Mouse (Mus musculus) frontal cortex, postnatal 36 days (tissue): ENCODE data around the gene Tubg1.
"Not testable (repeated sequence)": the region's sequence is repeated elsewhere in the genome, so short reads cannot be mapped to it uniquely, and the experiment has no call there.

Source experiments
- DNase-seq, 2 experiments: peaks; one replicate each; pipeline ENCODE4 v3.0.0; 2022; ENCODE audit warnings: low spot score in 2 of 2

Gene Tubg1

DNA sequence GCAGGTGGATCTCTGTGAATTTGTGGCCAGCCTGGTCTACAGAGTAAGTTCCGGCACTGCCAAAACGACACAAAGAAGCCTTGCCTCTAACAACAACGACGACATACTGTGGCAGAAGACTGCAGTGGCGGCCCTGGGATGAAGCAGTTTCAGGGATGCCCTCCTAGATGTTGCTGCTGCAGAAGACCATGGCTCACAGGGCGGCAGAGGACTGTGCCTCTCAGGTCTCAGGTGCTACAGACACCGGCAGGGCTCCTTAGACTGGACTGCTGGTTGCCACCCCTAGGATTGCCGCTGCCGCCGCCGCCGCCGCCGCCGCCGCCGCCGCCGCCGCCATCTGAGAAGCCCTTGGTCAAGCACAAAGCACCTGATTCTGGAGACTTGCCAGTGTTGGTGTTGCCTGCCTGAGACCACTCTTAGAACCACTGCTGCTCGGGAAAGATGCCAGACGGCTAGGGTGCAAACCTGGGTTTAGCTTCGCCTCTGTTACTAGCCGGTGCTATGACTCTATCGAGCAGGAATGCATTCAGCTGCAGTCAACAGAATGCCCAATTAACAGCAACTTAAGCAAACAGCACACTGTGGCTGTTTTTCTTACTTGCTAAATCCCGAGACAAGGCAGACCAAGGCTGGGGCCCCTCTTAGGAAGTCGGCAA is 20.6 kb downstream of the Tubg1 start:
- DNase-seq, result no peak

DNA sequence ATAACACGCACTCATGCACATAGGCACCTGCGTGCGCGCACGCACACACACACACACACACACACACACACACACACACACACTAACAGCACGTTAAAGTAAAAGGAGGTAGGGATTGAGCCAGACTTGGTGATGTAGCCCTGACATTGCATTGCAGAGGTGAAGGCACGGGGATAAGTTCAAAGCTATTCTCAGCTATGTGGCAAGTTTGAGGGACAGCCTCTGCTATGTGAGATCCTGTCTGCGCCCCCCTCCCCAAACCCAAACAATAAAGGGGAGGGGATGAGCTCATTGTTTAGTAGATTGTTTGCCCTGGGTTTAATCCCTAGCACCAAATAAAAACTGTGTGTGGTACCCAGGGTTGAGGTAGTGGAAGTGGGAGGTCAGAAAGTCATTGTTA is 21.4 kb downstream of the Tubg1 start:
- DNase-seq, result no peak

DNA sequence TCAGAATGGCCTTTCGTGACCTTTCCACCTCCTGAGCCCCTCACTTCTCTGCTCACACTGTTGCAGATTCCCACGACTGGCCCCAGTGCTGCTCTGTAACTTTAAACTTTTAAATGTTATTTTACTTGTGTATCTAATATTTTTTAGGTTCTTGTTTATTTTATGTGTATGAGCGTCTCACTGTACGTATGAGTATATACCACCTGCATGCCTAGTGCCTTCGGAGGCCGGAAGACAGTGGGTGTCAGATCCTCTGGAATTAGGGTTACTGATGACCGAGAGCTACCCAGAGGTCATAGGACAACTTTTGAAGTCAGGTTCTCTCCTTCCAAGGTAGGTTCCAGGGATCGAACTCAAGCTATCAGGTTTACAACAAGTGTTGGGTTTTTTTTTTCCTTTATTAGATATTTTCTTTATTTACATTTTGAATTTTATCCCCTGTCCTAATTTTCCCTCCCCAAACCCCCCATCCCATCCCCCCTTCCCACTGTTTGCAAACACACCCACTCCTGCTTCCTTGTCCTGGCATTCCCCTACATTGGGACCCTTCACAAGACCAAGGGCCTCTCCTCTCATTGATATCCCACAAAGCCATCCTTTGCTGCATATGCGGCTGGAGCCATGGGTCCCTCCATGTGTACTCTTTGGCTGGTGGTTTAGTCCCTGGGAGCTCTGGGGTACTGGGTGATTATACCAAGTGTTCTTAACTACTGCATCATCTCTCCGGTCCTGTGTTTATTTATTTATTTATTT is 22.7 kb downstream of the Tubg1 start:
- no peak for DNase-seq

DNA sequence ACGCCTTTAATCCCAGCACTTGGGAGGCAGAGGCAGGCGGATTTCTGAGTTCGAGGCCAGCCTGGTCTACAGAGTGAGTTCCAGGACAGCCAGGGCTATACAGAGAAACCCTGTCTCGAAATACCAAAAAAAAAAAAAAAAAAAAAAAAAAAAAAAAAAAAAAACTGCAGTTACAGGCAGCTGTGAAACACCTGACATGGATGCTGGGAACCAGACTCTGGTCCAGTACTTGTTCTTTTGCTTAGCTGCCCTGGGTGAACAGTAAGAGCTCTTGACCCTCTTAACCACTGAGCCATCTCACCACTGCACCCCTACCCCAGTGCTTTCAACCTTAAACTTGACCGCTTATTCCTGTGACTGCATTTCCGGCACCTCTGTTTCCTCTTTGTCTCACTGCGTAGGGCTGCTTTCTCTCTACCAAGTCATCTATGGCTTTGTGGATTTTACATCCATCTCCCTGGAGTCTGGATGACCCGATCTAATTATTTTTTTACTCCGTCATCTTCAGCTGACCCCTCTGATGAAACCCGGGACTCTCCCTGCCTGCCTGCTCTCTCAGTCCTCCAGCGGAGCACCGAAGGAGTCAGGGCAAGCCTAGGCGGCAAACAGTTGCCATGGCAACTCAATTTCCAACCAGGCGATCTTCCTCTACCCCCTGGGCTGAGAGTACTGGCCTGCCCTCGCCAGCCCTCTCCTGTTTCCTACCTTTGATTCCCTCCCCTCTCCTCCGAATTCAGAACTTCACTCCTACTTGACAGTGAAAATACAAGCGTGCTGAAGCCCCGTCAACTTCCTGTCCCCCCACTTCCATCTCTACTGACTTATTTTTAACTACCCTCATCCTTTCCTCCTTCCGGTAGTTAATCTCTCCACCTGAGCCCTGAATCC is 23.8 kb downstream of the Tubg1 start:
- peak in 1 of 2 experiments; percentile 62 for DNase-seq

DNA sequence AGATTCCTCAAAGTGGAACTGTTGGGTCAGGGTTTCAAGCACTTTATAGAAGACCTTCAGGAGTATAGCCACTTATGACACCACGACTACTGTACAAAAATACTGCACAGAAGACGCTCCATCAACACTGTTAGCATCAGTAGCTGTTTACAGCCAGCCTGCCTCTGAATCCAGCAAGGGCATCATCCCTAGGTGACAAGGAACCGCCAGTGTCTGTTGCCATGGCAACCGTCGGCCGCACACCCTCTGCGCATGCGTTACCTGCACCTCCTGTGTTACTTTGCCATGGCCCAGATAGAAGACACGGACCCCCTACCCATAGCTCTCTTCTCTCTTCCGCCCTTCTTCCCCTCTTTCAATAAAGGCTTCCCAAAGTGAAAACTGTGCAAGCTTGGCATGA is 26.6 kb downstream of the Tubg1 start:
- no peak for DNase-seq

DNA sequence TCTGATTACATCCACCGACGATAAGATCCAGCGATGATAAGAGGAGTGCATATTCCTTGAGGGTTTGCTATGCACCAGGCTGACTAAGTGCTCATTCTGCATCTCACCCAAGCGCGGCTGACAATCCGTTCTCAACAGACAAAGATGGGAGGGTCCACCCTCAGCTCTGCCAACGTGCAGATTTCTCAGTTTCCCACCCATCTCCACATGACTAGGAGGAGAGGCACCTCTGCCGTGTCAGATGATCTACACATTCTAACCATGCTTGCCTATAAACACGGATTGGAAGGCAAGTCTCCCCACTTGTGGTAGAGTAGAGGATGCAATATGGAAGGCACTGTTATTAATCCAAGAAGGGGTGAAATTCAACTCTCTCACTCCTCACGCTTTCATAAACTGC is 29.0 kb downstream of the Tubg1 start:
- no peak for DNase-seq

DNA sequence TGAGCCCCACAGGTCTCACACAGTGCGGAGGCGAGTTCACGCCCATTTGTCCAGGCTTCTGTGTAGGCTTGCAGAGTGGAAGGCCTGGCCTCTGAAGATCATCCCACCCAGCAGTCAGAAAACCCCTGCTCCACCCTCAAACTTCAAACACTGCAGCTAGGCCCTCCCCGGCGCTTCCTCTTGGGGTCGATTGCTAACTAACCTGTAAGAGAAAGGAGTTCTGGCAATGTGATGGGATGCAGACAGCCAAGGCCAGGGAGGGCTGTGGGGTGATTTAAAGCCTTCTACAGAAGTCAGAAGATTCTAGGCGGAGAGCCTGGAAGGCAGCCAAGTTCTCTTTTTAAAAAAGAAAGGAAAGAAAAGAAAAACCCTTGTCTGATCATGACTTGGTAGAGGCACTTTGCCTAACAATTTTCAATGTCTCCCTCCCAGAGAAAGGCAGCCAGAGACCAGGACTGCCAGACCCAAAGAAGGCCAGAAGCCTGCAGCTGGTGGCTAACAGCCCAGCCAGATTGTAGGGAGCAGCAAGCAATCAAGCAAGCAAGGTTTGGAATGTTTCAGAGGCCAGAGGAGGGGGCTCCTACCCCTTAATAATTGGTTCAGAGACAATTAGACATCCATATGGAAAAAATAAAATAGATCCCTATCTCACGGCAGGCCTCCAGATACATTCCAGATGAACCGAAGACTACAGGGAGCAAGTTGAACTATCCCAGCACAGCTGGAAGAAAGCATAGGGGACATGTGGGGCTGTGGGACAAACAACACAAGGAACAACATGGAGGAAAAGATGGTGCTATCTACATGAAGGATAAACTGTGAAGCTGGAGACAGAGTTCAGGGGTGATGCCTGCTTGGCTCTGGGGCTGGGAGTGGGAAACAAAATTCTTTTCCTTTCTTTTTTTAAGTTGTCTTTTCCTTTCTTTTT is 29.7 kb downstream of the Tubg1 start:
- DNase-seq, result no peak

DNA sequence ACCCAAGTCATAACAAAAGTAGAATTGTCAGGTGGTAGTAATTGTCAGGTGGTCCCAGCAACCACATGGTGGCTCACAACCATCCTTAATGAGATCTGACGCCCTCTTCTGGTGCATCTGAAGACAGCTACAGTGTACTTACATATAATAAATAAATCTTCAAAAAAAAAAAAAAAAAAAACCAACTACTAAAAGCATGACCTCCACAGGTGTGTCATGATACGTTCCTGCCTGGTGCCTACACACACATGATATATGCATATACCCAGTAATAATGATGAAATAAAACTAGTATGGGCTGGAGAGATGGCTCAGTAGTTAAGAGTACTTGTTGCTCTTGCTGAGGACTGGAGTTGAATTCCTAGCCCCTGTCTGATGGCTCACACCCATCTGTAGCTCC is 31.3 kb downstream of the Tubg1 start:
- no peak for DNase-seq

DNA sequence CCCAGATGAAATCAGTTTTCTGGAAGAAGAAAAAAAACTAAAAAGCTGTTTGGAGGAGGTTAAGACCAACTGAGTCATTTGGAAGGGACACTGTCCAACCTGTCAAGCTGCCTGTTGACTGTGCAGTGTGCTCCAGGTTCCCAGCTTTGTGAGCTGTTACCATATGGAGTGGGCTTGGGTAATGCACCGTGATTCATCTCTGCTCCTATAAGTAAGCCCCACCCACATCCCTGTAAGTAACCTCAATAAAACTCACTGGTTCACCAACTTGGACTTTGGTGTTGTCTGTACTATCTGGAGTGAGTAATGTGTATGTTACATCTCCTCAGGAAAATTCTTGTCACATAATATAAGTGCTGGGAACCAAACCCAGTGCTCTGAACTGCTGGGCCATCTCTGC is 33.1 kb downstream of the Tubg1 start:
- DNase-seq, result no peak

DNA sequence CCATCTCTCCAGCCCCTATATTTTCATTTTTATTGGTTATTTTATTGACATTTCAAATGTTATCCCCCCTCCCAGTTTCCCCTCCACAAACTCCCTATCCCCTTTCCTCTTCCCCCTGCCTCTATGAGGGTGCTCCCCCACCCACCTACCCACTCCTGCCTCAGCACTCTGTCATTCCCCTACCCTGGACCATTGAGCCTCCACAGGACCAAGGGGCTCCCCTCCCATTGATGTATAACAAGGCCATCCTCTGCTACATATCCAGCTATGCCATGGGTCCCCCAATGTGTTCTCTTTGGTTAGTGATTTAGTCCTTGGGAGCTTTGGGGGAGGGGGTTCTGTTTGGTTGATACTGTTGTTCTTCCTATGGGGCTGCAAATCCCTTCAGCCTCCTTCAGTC is 34.9 kb downstream of the Tubg1 start:
- no peak for DNase-seq

DNA sequence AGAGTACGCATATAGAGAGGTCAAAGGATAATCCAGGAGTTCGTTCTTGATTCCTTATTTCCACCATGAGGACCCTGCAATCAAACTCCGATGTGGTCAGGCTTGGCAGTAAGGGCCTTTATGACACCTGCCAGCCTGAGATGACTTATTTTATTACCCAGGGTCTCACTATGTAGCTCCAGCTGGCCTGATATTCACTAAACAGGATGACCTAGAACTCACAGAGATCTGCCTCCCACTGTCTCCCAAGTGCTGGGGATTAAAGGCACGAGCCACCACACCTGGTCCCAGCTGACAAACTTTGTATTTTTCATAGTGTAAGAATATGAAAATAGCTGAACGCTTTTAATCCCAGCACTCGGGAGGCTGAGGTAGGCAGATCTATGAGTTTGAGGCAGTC is 35.4 kb downstream of the Tubg1 start:
- DNase-seq, result no peak

DNA sequence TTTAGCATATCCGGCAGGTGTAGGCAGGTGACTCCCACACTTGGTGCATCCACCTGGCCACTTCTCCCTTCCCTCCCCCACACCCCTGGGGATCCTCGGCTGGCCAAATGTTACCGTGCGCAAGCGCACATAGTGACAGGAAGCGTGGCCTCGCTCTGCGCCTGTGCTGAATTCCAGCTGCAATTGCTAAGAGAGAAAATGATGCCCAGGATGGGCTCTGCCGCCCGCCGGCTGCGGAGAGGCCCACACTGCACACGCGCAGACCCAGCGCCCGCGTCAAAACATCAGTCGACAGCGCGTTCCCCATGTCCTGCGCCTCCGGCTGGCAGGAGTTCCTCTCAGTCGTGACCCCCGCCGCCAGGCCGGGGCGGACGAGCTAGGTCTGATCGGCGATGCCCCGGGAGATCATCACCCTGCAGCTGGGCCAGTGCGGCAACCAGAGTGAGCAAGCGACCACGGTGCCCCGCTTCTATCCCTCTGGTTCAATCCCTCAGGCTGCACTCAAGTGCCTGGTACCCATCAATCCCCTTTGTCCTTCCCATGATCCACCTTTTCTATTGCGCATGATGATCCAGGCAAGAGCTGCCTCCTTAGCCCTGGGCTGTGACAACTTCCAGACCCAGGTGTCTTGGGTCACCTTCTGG is 36.1 kb downstream of the Tubg1 start, which contains the start of gene Tubg2:
Tubg2 (plus strand) TSS at position 180 of the 644 bp plus-strand sequence.
- DNase-seq, result peak; percentile 78 to 87

DNA sequence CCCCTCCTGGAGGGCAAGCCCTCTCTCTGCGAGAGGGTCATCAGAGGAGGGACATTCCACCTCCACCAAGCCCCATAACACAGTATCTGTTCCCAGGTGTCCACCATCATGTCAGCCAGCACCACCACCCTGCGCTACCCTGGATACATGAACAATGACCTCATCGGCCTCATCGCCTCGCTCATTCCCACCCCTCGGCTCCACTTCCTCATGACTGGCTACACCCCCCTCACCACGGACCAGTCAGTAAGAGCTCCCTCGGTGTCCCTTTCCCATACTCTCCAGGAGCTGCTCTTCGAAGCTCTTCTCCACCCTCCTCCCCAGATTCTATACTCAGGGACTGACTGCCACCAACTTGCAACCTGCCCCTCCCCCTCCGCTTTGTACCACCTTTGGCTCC is 40.4 kb downstream of the Tubg1 start:
- not testable (repeated sequence) for DNase-seq

DNA sequence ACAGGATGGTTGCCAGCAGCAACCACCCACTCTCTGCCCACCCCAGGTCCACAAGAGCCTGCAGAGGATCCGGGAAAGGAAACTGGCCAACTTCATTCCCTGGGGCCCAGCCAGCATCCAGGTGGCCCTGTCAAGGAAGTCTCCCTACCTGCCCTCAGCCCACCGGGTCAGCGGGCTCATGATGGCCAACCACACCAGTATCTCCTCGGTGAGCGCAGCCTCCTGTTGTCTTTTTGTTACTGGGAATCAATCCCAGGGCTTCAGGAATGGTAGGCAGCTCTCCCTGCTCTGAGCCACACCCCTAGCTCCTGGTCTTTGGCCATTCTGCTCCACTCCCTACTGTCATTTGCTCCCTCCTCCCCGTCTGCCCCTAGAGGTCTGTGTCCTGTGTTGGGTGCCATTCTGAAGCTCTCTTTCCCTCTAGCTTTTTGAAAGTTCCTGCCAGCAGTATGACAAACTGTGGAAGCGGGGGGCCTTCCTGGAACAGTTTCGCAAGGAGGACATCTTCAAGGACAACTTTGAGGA is 41.3 kb downstream of the Tubg1 start:
- DNase-seq, result not testable (repeated sequence)

DNA sequence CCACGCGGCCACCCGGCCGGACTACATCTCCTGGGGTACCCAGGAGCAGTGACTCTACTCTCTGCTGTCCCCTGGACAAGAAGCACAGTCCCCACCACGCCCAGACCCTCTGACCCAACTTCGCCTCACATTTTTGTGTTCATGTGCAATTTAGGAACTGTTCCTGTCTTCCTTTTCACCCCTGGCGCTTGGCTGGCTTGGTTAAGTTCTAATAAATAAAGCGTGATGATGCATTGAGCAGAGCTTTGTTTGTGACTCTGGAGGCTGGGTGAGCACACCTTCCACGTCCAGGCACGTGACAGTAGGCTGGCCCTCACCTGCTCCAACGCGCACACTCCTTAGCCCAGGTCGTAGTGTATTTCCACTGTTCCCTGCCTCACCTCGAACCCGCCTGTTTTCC is 41.8 kb downstream of the Tubg1 start:
- DNase-seq, result no peak

DNA sequence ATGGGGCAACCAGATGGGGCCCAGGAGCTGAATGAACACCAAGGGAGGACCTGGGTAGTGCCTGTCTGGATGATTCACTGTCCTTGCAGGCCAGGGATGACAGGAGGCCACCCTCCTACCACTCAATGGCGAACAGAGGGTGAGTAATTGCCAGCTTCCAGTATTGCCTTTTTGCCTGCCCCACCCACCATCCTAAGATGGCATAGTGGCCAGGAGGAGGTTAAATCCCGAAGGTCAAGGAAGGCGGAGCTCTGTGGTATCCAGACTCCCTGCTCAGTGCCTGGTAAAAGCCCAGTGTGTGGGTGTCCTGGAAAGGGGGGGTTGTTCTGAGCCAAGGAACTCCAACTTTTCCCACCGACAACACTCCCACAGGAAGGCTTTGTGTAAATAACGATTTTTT is 42.6 kb downstream of the Tubg1 start:
- no peak for DNase-seq

DNA sequence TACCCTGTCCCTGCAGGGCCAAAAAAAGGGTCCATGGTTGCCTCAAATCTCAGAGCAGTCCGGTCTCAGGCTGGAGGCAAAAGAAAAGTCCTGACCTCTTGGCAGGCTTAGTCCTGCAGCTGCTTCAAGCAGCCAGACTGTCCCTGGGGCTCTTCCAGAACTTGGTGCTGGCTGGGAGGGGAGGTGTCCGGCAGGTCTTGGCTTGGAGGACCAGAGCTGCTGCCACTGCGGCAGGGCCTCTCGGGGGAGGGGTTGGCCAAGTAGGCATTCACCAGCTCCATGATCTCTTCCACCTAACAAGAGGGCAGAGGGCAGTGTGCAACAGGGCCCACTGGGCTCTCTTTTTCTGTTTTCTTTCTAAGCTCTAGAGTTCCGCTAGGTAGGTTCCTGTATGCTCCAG is 43.0 kb downstream of the Tubg1 start:
- DNase-seq, result no peak

DNA sequence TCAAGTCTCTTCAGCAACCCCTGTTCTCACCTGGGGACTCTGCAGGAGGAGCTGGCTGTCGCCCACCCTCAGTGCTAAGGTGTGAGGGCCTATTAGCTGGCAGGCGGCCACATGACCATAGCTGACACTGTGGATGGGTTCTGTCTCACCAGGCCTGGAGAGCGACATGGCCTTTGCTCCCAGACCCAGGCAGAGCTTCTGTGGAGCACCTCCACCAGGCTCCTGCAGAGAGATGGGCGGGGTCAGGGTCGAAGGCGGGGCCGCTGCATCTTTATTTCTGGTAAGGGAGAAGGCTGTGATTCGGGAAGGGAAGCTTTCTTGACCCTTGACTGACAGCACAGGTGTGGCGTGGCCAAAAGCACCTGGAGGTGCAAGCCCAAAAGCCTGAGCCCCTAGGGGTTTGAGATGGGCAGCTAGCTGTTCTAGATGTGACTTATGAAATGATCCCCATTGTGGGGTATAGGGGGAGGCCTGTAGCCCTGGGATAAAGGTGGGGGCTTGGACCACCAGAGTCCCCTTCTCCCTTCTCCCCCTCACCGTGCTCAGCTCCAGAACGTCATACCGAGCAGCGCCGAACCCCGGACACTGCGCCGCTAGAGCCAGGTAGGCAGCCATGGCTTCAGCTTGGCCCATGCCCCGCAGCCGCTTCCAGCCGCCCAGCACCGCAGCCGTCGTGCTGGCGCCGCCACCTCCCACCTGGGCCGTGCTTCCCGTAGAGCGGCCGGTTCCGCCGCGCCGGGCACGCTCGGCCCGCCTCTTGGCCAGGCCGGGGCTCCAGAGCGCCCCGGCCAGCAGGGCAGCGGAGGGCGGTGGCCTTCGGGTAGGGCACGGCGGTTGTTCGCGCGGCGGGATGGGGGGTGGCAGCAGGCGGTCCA is 44.0 kb downstream of the Tubg1 start:
- no peak for DNase-seq

DNA sequence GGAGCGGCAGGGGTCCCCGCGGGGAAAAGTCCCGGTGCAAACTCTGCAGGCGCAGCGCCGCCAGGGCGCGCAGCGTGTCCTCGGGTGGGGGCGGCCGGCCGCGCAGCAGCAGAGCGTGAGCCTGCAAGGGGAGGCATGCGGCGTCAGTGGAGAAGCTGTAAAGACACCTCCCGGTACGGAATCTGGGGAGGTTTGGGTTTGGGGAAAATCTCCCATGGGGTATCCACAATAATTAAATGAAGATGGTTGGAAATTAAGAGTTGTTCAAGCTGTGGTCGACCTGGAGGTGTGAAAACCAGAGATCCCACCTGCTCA is 44.6 kb downstream of the Tubg1 start:
- DNase-seq, result no peak
